Mouse (Mus musculus): Measurements from ENCODE around the gene Bcl7c. TPM values are rescaled to one million over a fixed set of nuclear protein-coding genes. Genes with fewer than 3 reads are reported as not detected.
"Not testable (repeated sequence)": the region's sequence is repeated elsewhere in the genome, so short reads cannot be mapped to it uniquely, and the experiment has no call there.

Gene Bcl7c
- total and polyA plus RNA-seq, 2 experiments, result 7.6 to 20.0 TPM

- H3K27me3 ChIP-seq (ENCODE audit: control insufficient read depth, insufficient read depth, low read length), result no peaks in the 10 kb centered on the region
- TF ChIP-seq CTCF (IDR thresholded peaks at IDR 0.05; ENCODE audit: low read depth, low read length), result no peak
- no peak for TF ChIP-seq POLR2A (IDR thresholded peaks at IDR 0.05; ENCODE audit: extremely low read depth, insufficient read depth, low read length)
- H3K4me1 ChIP-seq (ENCODE audit: control insufficient read depth, insufficient read depth, low read length), result peaks cover 5% of the 10 kb centered on the region; the same call in 1 of the 2 replicates
- no peak overlapping the region for H3K4me3 ChIP-seq (ENCODE audit: insufficient read depth, low read depth, low read length)
- no peak overlapping the region for H3K9ac ChIP-seq (ENCODE audit: low read depth, low read length)
- WGBS, result 11% methylated on average over 4 of the region's 4 CpGs
- no peaks in the 10 kb centered on the region for H3K79me2 ChIP-seq (ENCODE audit: control insufficient read depth, insufficient read depth, low read length)
- no peak for DNase-seq (ENCODE audit: extremely low read depth, low read depth, low spot score)
- no peaks in the 10 kb centered on the region for H3K36me3 ChIP-seq (ENCODE audit: control insufficient read depth, insufficient read depth, low read length)
- H3K27ac ChIP-seq (replicated peaks; ENCODE audit: insufficient read depth, low read depth, low read length), result no peak overlapping the region
Measured at GRCm38 (mm10) chr7:127641260-127641659, 67.5 kb downstream of the Bcl7c start.

DNA sequence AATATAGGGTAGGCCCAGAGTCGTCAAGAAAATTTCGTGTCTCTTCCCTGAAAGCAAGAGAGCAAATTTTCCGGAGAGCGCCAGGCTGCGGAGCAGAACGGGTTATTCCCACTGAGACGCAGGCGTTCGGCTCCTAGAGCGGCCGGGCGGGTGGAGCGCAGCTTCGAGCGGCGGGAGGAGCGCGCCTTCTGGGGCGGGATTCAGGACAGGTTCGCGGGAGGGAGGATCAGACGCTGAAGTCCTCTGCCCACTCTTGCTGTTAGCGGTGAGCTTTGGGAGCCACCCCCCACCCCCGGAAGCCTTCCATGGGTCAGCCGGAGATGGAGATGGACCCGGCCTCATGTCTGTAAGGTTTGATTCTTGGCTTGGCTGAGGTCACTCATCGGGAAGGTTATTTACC is 71.8 kb downstream of the Bcl7c start:
- Histone ChIP-seq H3K36me3 (ENCODE audit: control insufficient read depth, insufficient read depth, low read length) (no peaks in the 10 kb centered on the region), H3K79me2 (ENCODE audit: control insufficient read depth, insufficient read depth, low read length) (no peaks in the 10 kb centered on the region), H3K27me3 (ENCODE audit: control insufficient read depth, insufficient read depth, low read length) (no peaks in the 10 kb centered on the region), H3K27ac (replicated peaks; ENCODE audit: insufficient read depth, low read depth, low read length) (no peak overlapping the region), H3K4me1 (ENCODE audit: control insufficient read depth, insufficient read depth, low read length) (peaks cover 5% of the 10 kb centered on the region; the same call in 1 of the 2 replicates), H3K9ac (ENCODE audit: low read depth, low read length) (peak overlapping the region; percentile 56), H3K4me3 (ENCODE audit: insufficient read depth, low read depth, low read length) (peak overlapping the region; percentile 67)
- WGBS, result under 1% methylated on average over 27 of the region's 27 CpGs
- peak; percentile 62 for DNase-seq (ENCODE audit: extremely low read depth, low read depth, low spot score)
- TF ChIP-seq CTCF (IDR thresholded peaks at IDR 0.05; ENCODE audit: low read depth, low read length) (0 out of 2 replicates have a peak, but pooled peaks have one; percentile 1), POLR2A (IDR thresholded peaks at IDR 0.05; ENCODE audit: extremely low read depth, insufficient read depth, low read length) (no peak)

- DNase-seq (ENCODE audit: extremely low read depth, low read depth, low spot score), result no peak
- H3K27ac ChIP-seq (replicated peaks; ENCODE audit: insufficient read depth, low read depth, low read length), result no peak overlapping the region
- no peaks in the 10 kb centered on the region for H3K4me1 ChIP-seq (ENCODE audit: control insufficient read depth, insufficient read depth, low read length)
- no peaks in the 10 kb centered on the region for H3K36me3 ChIP-seq (ENCODE audit: control insufficient read depth, insufficient read depth, low read length)
- H3K9ac ChIP-seq (ENCODE audit: low read depth, low read length), result no peak overlapping the region
- TF ChIP-seq CTCF (IDR thresholded peaks at IDR 0.05; ENCODE audit: low read depth, low read length) (no peak), POLR2A (IDR thresholded peaks at IDR 0.05; ENCODE audit: extremely low read depth, insufficient read depth, low read length) (no peak)
- H3K4me3 ChIP-seq (ENCODE audit: insufficient read depth, low read depth, low read length), result no peak overlapping the region
- 88% methylated on average over 4 of the region's 4 CpGs for WGBS
- H3K27me3 ChIP-seq (ENCODE audit: control insufficient read depth, insufficient read depth, low read length), result no peaks in the 10 kb centered on the region
- H3K79me2 ChIP-seq (ENCODE audit: control insufficient read depth, insufficient read depth, low read length), result no peaks in the 10 kb centered on the region
Measured at GRCm38 (mm10) chr7:127631416-127631815, 77.3 kb downstream of the Bcl7c start.

DNA sequence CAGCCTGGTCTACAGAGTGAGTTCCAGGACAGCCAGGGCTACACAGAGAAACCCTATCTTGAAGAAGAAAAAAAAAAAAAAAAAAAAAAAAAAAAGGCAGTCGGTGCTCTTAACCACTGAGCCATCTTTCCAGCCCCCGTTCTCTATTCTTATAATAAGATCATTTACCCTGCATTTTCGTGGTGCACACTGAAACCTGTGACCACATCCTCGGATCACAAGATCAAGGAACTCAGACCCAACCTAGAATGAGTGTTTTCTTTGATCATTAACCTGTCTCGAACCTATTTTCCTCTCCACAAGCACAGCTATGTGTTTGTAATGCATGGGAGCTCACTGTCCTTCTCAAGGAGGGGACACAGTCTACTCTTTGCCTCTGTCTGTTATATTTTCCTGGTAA is 80.1 kb downstream of the Bcl7c start:
- no peak for DNase-seq (ENCODE audit: extremely low read depth, low read depth, low spot score)
- H3K4me1 ChIP-seq (ENCODE audit: control insufficient read depth, insufficient read depth, low read length), result no peaks in the 10 kb centered on the region
- H3K27me3 ChIP-seq (ENCODE audit: control insufficient read depth, insufficient read depth, low read length), result no peaks in the 10 kb centered on the region
- H3K27ac ChIP-seq (replicated peaks; ENCODE audit: insufficient read depth, low read depth, low read length), result no peak overlapping the region
- H3K36me3 ChIP-seq (ENCODE audit: control insufficient read depth, insufficient read depth, low read length), result no peaks in the 10 kb centered on the region
- H3K4me3 ChIP-seq (ENCODE audit: insufficient read depth, low read depth, low read length), result no peak overlapping the region
- no peak overlapping the region for H3K9ac ChIP-seq (ENCODE audit: low read depth, low read length)
- H3K79me2 ChIP-seq (ENCODE audit: control insufficient read depth, insufficient read depth, low read length), result no peaks in the 10 kb centered on the region
- no peak for TF ChIP-seq CTCF (IDR thresholded peaks at IDR 0.05; ENCODE audit: low read depth, low read length)
- no peak for TF ChIP-seq POLR2A (IDR thresholded peaks at IDR 0.05; ENCODE audit: extremely low read depth, insufficient read depth, low read length)
- 78% methylated on average over 4 of the region's 5 CpGs for WGBS

- H3K79me2 ChIP-seq (ENCODE audit: control insufficient read depth, insufficient read depth, low read length), result no peaks in the 10 kb centered on the region
- TF ChIP-seq POLR2A (IDR thresholded peaks at IDR 0.05; ENCODE audit: extremely low read depth, insufficient read depth, low read length), result no peak
- TF ChIP-seq CTCF (IDR thresholded peaks at IDR 0.05; ENCODE audit: low read depth, low read length), result no peak
- H3K27ac ChIP-seq (replicated peaks; ENCODE audit: insufficient read depth, low read depth, low read length), result no peak overlapping the region
- no peaks in the 10 kb centered on the region for H3K27me3 ChIP-seq (ENCODE audit: control insufficient read depth, insufficient read depth, low read length)
- H3K36me3 ChIP-seq (ENCODE audit: control insufficient read depth, insufficient read depth, low read length), result no peaks in the 10 kb centered on the region
- 91% methylated on average over 4 of the region's 4 CpGs for WGBS
- H3K4me1 ChIP-seq (ENCODE audit: control insufficient read depth, insufficient read depth, low read length), result no peaks in the 10 kb centered on the region
- H3K9ac ChIP-seq (ENCODE audit: low read depth, low read length), result no peak overlapping the region
- no peak for DNase-seq (ENCODE audit: extremely low read depth, low read depth, low spot score)
- H3K4me3 ChIP-seq (ENCODE audit: insufficient read depth, low read depth, low read length), result no peak overlapping the region
Measured at GRCm38 (mm10) chr7:127626471-127626870, 82.3 kb downstream of the Bcl7c start.

DNA sequence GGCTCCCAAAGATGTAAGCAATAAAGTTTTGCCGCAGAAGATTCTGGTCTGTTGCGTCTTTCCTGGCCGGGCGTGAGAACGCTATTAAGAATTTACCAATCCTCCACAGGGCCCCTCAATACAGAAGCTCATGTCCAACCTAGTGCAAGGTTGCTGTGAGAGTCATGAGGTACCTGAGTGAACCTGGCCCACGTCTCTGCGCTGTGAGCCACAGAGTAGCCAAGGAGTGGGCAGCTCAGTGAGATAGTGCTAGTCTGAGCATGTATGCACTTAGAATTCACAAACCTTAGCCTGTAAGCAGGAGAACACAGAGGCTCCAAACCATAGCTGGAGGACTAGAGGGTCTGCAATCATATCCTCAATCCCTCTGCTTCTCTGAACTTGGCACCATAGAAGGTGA is 82.7 kb downstream of the Bcl7c start:
- no peak overlapping the region for H3K27ac ChIP-seq (replicated peaks; ENCODE audit: insufficient read depth, low read depth, low read length)
- no peak for TF ChIP-seq POLR2A (IDR thresholded peaks at IDR 0.05; ENCODE audit: extremely low read depth, insufficient read depth, low read length)
- TF ChIP-seq CTCF (IDR thresholded peaks at IDR 0.05; ENCODE audit: low read depth, low read length), result no peak
- H3K36me3 ChIP-seq (ENCODE audit: control insufficient read depth, insufficient read depth, low read length), result no peaks in the 10 kb centered on the region
- H3K4me1 ChIP-seq (ENCODE audit: control insufficient read depth, insufficient read depth, low read length), result no peaks in the 10 kb centered on the region
- 96% methylated on average over 7 of the region's 7 CpGs for WGBS
- no peak for DNase-seq (ENCODE audit: extremely low read depth, low read depth, low spot score)
- no peaks in the 10 kb centered on the region for H3K79me2 ChIP-seq (ENCODE audit: control insufficient read depth, insufficient read depth, low read length)
- no peak overlapping the region for H3K9ac ChIP-seq (ENCODE audit: low read depth, low read length)
- H3K4me3 ChIP-seq (ENCODE audit: insufficient read depth, low read depth, low read length), result no peak overlapping the region
- H3K27me3 ChIP-seq (ENCODE audit: control insufficient read depth, insufficient read depth, low read length), result no peaks in the 10 kb centered on the region

DNA sequence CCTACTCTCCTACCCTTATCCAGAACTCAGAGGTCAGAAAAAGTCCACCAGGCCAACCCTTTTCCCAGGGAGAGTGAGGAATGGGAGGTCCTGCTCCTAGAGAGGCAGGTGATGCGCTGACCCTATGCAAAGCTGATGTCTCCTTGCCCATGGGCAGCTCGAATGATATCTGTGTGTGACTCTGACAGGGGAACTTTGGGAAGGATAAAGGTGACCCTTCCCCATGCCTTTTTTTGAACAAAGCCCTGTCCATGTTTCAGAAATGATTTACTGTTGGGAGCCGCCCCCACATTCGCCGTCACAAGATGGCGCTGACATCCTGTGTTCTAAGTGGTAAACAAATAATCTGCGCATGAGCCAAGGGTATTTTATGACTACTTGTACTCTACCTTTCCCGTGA is 90.3 kb downstream of the Bcl7c start:
- not testable (repeated sequence) for H3K4me1 ChIP-seq (ENCODE audit: control insufficient read depth, insufficient read depth, low read length); H3K27ac ChIP-seq (replicated peaks; ENCODE audit: insufficient read depth, low read depth, low read length); H3K9ac ChIP-seq (ENCODE audit: low read depth, low read length); H3K4me3 ChIP-seq (ENCODE audit: insufficient read depth, low read depth, low read length); H3K27me3 ChIP-seq (ENCODE audit: control insufficient read depth, insufficient read depth, low read length); H3K36me3 ChIP-seq (ENCODE audit: control insufficient read depth, insufficient read depth, low read length); H3K79me2 ChIP-seq (ENCODE audit: control insufficient read depth, insufficient read depth, low read length); DNase-seq (ENCODE audit: extremely low read depth, low read depth, low spot score)
- 93% methylated on average over 7 of the region's 8 CpGs for WGBS
